Mouse (Mus musculus) lung, embryonic 15.5 days (tissue): Measurements from ENCODE around the gene Acy3. TPM values are rescaled to one million over a fixed set of nuclear protein-coding genes. Genes with fewer than 3 reads are reported as not detected.
"Not testable (repeated sequence)": the region's sequence is repeated elsewhere in the genome, so short reads cannot be mapped to it uniquely, and the experiment has no call there.

Experiments
- ATAC-seq: fragments of 200-750 bp; cut with Nextera tagmentation; 2 replicates; pipeline ENCODE4 v1.8.0; 2017; ENCODE audit warnings: moderate number of reproducible peaks, borderline replicate concordance; ENCODE audit not compliant: low FRiP score, low TSS enrichment; ENCODE audit errors: extremely low read depth
- H3K27ac ChIP-seq: fragments of 300-500 bp; sonication (generic); 2 replicates; pipeline ENCODE4 v1.5.1; 2015; ENCODE audit warnings: moderate library complexity, mild to moderate bottlenecking, inconsistent platforms
- H3K27me3 ChIP-seq: fragments of 300-500 bp; sonication (generic); 2 replicates; pipeline ENCODE4 v1.6.1; 2015; ENCODE audit warnings: inconsistent platforms
- H3K36me3 ChIP-seq: fragments of 300-500 bp; sonication (generic); 2 replicates; pipeline ENCODE4 v1.6.1; 2015; ENCODE audit warnings: inconsistent platforms
- H3K4me1 ChIP-seq: fragments of 300-500 bp; sonication (generic); 2 replicates; pipeline ENCODE4 v1.6.1; 2015; ENCODE audit warnings: inconsistent platforms
- H3K4me2 ChIP-seq: fragments of 300-500 bp; sonication (generic); 2 replicates; pipeline ENCODE4 v1.6.1; 2015; ENCODE audit warnings: inconsistent platforms, mild to moderate bottlenecking, moderate library complexity
- H3K4me3 ChIP-seq: fragments of 300-500 bp; sonication (generic); 2 replicates; pipeline ENCODE4 v1.5.1; 2015; ENCODE audit warnings: mild to moderate bottlenecking, inconsistent platforms
- H3K9ac ChIP-seq: fragments of 300-500 bp; sonication (generic); 2 replicates; pipeline ENCODE4 v1.6.1; 2015; ENCODE audit warnings: inconsistent platforms
- H3K9me3 ChIP-seq: fragments of 300-500 bp; sonication (generic); 2 replicates; pipeline ENCODE4 v1.6.1; 2016; ENCODE audit warnings: inconsistent platforms
- WGBS: fragments of 180-500 bp; shearing (Covaris S2); methylation state at CpG from one replicate; pipeline ENCODE4 v1.1.7; 2015; 5-methylcytosine and 5-hydroxymethylcytosine counted together
- polyA plus RNA-seq: library from polyadenylated mRNA; unstranded; fragments of >200 nt; fragmentation: Nextera tagmentation; extraction: Ambion mirVana; gene quantifications from 2 replicates; pipeline ENCODE4 v1.2.1, GENCODE M21; 2015

Acy3 gene
- polyA plus RNA-seq, 1 experiment from 2014 or later = 11.1 TPM

DNA sequence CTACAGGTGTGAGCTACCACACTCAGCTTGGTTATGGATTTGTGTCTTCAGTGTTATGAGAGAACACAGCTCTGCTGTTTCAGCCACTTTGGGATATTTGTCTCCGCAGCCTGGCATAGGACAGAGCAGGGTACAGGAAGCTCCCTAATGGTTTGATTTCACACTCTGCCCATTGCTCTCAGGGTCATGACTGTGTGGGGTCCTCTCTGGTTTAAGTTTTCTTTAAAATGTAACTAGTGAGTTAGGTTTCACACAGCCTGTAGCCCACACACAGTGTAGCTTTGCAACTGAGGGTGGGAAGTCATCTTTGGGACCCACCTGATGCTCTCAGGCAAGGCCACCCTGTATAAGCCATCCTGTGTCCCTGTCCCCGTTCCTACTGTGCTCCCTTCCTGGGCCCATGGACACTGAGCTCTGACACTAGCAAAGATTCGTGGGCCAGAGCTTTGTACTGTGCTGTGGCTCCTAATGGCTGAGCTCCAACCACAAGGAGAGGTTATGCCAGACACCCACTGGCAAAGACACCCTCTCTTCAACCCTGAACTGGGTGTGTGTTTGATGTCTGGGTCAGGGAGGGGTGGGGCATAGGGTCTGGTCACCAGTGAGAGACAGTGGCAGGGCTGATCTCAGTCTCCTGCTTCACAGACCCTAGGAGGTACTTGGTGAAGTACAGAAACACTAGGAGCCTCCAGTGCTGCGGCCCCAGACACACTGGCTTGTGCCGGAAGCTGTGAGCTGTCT lies 28.9 kb upstream of the Acy3 start:
- H3K27me3 ChIP-seq, H3K4me3 ChIP-seq, H3K9ac ChIP-seq, ATAC-seq, H3K27ac ChIP-seq, H3K9me3 ChIP-seq, H3K4me2 ChIP-seq, H3K4me1 ChIP-seq, H3K36me3 ChIP-seq: not testable (repeated sequence)
- whole genome bisulfite sequencing = 76% methylated on average over 5 of the region's 5 CpGs

DNA sequence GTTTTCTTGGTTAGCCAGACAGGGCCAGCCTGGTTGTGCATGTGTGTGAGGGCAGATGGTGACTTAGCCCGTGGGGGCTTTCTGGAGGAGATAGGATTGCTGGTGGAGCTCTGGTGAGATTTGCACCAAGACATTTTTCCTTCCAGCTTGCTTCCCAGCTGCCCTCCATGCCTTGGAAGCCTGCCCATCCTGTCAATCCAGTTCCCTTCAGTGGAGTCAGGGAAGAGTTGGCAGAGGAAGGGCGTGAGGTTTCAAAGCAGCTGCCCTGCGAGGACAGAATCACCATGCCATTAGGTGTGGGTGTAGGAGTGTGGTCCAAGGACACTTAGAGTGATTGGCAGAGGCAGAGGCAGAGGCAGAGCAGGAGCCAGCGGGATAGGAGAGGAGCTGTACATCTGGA lies 27.9 kb upstream of the Acy3 start, which contains the start of gene Aldh3b3:
Gene Aldh3b3, plus strand, starts transcription at position 176 of the 400 bp plus-strand sequence.
- 46% methylated on average over 4 of the region's 4 CpGs for WGBS
- no peak within 1 kb of the TSS for H3K4me3 ChIP-seq
- no peaks in the 10 kb centered on the region for H3K27me3 ChIP-seq
- H3K9ac ChIP-seq = no peak within 1 kb of the TSS
- no peaks in the 10 kb centered on the region for H3K4me1 ChIP-seq
- H3K9me3 ChIP-seq = no peaks in the 10 kb centered on the region
- H3K4me2 ChIP-seq = no peak within 1 kb of the TSS
- H3K36me3 ChIP-seq = no peaks in the 10 kb centered on the region
- no peak within 1 kb of the TSS for H3K27ac ChIP-seq
- ATAC-seq = no peak

DNA sequence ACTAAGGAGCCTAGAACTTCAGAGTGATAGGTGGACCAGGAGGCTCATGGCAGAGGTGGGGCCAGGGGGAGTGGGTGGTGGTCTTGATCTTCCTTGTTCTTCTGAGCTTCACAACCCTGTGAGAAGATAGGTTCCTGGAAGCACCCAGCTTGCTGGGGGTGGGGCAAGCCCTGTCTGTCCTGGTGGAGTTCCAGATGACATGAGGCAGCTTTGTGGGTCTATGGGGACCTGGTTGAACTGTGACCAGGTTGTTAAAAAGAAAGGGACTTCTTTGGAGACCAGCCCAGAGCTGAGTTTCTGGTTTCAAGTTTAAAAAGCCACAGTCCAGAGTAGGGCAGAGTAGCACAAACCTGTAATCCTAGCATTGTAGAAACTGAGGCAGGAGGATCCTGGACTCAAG lies 27.3 kb upstream of the Acy3 start:
- no peak for ATAC-seq
- Histone ChIP-seq H3K4me2 (no peak overlapping the region), H3K27ac (no peak overlapping the region), H3K36me3 (no peaks in the 10 kb centered on the region), H3K4me3 (no peak overlapping the region), H3K4me1 (no peaks in the 10 kb centered on the region), H3K9me3 (no peaks in the 10 kb centered on the region), H3K27me3 (no peaks in the 10 kb centered on the region), H3K9ac (no peak overlapping the region)

DNA sequence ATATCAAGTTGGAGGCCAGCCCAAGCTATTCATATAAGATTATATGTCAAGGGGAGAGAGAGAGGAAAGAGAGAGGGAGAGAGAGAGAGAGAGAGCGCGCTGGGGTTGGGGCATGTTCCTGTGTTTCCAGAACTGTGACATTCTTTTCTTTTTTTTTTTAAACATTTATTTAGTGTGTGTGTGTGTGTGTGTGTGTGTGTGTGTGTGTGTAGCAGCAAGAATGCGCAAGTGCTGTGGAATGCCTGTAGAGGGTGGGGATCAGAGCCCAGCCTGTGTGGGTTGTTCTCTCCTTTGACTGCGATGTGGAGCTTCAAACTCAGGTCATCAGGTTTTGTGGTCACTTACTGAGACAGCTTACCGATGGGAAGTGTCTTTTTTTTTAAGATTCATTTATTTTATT lies 26.2 kb upstream of the Acy3 start:
- ATAC-seq = 0 out of 2 replicates have a peak, but pooled peaks have one; percentile 8
- WGBS = 58% methylated on average over 5 of the region's 5 CpGs
- no peaks in the 10 kb centered on the region for H3K9me3 ChIP-seq

DNA sequence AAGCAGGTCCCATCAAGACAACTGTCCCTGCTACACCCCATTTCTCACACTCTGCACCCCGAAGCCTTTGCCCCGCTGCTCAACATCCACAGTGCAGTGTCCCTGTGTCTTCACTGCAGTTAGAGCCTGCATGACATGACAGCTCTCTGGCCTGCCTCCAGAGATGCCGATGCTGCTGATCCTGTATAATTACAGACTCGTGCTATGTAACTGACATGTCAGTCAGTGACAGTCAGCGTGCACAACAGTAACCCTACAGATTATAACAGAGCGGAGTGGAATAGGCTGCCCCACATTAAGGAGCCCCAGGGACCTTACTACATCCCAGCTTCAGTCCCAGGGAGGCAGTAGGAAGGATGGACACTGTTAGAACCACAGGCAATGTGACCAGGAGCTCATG lies 24.6 kb upstream of the Acy3 start:
- not testable (repeated sequence) for H3K4me3 ChIP-seq, H3K9ac ChIP-seq
- WGBS = 60% methylated on average over 6 of the region's 6 CpGs

More for the DNA sequence above, 26.2 kb upstream of the Acy3 start:
- Histone ChIP-seq H3K27ac (no peak overlapping the region), H3K4me3 (no peak overlapping the region), H3K36me3 (no peaks in the 10 kb centered on the region), H3K27me3 (no peaks in the 10 kb centered on the region), H3K4me2 (no peak overlapping the region), H3K9ac (no peak overlapping the region), H3K4me1 (no peaks in the 10 kb centered on the region)

DNA sequence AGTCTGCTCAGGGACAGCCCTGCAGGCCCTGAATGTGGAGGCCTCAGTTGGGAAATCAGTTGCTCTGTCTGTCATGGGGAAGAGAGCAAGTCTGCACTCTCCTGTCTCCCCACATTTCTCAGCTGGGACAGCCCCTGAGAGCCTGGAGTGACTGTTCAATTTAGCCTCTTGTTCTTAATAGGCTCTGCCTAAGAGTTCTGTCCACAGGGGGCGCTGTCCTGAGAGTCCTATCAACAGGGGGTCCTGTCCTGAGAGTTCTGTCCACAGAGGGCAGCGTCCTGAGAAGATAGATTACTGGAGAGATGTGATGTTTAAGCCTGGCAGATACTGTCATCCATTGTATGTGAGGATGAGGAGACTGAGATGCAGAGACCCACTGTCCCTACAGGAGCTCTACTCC lies 23.9 kb upstream of the Acy3 start:
- H3K9ac ChIP-seq = no peak overlapping the region
- H3K9me3 ChIP-seq = no peaks in the 10 kb centered on the region
- H3K4me3 ChIP-seq = no peak overlapping the region
- H3K27me3 ChIP-seq = no peaks in the 10 kb centered on the region
- H3K4me2 ChIP-seq = no peak overlapping the region
- 10% methylated on average over 2 of the region's 2 CpGs for WGBS
- no peaks in the 10 kb centered on the region for H3K4me1 ChIP-seq
- H3K27ac ChIP-seq = no peak overlapping the region
- no peak for ATAC-seq
- no peaks in the 10 kb centered on the region for H3K36me3 ChIP-seq

More for the DNA sequence above, 24.6 kb upstream of the Acy3 start:
- not testable (repeated sequence) for ATAC-seq, H3K27ac ChIP-seq, H3K27me3 ChIP-seq, H3K4me2 ChIP-seq, H3K36me3 ChIP-seq, H3K4me1 ChIP-seq, H3K9me3 ChIP-seq

DNA sequence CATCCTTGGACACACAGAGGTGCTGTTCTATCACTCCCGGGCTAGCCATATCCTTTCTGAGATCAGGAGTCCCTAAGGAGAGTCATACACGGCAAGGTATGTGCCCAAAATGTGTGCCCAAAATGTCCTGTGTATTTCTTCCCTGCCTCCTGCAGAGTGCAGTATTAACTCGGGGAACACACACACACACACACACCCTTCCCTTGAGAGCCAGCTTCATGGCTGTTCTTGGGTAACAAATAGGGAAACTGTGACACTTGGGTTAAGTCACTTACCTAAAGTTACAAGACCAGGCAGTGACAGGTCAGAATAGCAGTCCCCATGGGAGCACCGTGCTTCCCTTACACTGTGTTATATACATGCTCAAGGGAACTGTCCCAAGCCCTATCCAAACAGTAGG lies 22.3 kb upstream of the Acy3 start:
- Histone ChIP-seq H3K9me3 (no peaks in the 10 kb centered on the region), H3K27me3 (no peaks in the 10 kb centered on the region), H3K9ac (no peak overlapping the region), H3K4me1 (no peaks in the 10 kb centered on the region), H3K4me3 (no peak overlapping the region), H3K36me3 (no peaks in the 10 kb centered on the region), H3K4me2 (no peak overlapping the region), H3K27ac (no peak overlapping the region)
- WGBS = 63% methylated on average over 4 of the region's 4 CpGs
- ATAC-seq = no peak

DNA sequence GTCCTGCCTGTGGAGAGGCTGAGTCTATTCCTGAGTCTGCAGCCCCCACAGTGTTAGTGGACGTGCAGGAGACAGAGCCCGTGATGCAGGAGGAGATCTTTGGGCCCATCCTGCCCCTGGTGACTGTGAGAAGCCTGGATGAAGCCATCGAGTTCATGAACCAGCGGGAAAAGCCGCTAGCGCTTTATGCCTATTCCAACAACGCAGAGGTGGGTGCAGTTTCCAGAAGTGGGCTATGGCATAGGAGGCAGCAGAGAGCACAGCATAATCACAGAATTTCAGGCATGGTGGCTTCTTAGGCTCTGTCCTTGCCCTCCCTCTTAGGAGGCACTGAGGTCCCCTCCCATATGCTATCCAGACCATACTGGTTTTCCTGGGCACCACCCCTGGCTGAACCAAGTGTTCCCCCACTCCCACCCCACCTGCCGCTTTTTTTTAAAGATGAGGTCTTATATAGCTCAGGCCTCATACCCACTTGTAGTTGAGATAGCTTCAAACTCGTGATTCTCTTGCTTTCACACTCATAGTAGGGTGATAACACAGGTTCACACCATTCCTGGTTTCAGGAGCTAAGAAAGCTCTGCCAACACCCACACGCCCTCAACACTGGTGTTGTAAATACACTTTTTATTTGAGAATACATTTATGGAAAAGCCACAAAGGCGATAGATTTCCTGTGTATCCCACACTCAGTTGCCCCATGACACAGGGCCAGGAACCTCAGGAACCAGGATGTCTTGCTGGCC lies 19.9 kb upstream of the Acy3 start:
- Histone ChIP-seq H3K4me2 (no peak overlapping the region), H3K36me3 (no peaks in the 10 kb centered on the region), H3K27ac (no peak overlapping the region), H3K4me1 (no peaks in the 10 kb centered on the region), H3K4me3 (no peak overlapping the region), H3K9ac (no peak overlapping the region), H3K9me3 (no peaks in the 10 kb centered on the region), H3K27me3 (no peaks in the 10 kb centered on the region)
- no peak for ATAC-seq
- 63% methylated on average over 11 of the region's 11 CpGs for WGBS

DNA sequence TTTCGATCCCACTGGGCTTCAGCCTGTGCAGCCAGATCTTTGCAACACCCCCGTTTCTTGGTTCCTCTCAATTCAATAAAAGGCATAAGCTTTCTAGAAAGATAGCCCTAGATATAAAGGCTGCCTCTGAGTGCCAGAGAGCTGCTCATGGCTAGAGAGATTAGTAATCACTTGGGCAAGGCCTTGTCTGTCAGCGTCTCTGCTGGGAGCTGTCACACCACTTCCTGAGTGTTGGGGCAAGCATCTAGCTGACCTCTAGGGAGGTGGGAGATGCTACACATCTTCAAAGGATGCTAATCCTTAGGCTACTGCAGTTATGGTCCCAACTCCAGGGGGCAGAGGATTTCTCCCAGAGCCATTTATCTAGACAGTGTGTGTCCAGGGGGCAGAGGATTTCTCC lies 19.1 kb upstream of the Acy3 start:
- Histone ChIP-seq H3K27ac (no peak overlapping the region), H3K4me1 (0 out of 2 replicates have a peak, but pooled peaks cover under 1% of the 10 kb centered on the region), H3K27me3 (no peaks in the 10 kb centered on the region), H3K36me3 (no peaks in the 10 kb centered on the region), H3K9ac (no peak overlapping the region), H3K4me2 (no peak overlapping the region), H3K9me3 (no peaks in the 10 kb centered on the region), H3K4me3 (no peak overlapping the region)
- no peak for ATAC-seq
- 36% methylated on average over 3 of the region's 3 CpGs for WGBS

DNA sequence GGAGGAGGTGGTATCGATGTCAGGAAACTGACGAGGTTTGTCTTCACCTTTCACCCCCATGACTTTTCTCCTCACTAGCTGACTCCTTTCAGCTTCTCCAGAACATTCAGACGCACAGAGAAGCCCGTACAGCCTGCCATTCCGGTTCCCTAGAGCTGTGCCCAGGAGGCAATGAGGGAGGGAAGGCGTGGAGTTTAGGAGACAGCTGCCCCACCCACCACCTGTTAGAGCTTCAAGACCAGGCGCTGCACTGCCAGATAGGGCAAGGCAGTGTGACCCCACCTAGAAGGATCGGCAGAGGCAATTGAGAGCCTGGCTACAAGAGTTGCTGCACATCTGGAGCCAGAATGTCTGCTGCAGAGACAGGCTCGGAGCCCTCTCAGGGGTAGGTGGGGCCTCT lies 14.1 kb upstream of the Acy3 start, which contains the start of gene Aldh3b2:
Gene Aldh3b2, plus strand, starts transcription at position 100 of the 400 bp plus-strand sequence.
- Histone ChIP-seq H3K9me3 (no peaks in the 10 kb centered on the region), H3K4me1 (0 out of 2 replicates have a peak, but pooled peaks cover 5% of the 10 kb centered on the region), H3K36me3 (no peaks in the 10 kb centered on the region), H3K27ac (no peak within 1 kb of the TSS), H3K9ac (no peak within 1 kb of the TSS), H3K4me3 (no peak within 1 kb of the TSS), H3K27me3 (no peaks in the 10 kb centered on the region), H3K4me2 (no peak within 1 kb of the TSS)
- no peak for ATAC-seq
- WGBS = 23% methylated on average over 9 of the region's 9 CpGs

DNA sequence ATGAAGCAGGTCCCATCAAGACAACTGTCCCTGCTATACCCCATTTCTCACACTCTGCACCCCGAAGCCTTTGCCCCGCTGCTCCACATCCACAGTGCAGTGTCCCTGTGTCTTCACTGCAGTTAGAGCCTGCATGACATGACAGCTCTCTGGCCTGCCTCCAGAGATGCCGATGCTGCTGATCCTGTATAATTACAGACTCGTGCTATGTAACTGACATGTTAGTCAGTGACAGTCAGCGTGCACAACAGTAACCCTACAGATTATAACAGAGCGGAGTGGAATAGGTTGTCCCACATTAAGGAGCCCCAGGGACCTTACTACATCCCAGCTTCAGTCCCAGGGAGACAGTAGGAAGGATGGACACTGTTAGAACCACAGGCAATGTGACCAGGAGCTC lies 11.8 kb upstream of the Acy3 start:
- not testable (repeated sequence) for H3K9ac ChIP-seq, H3K27me3 ChIP-seq, H3K9me3 ChIP-seq, H3K4me2 ChIP-seq, H3K36me3 ChIP-seq, H3K4me1 ChIP-seq, ATAC-seq, H3K27ac ChIP-seq, H3K4me3 ChIP-seq
- WGBS = 67% methylated on average over 6 of the region's 6 CpGs

DNA sequence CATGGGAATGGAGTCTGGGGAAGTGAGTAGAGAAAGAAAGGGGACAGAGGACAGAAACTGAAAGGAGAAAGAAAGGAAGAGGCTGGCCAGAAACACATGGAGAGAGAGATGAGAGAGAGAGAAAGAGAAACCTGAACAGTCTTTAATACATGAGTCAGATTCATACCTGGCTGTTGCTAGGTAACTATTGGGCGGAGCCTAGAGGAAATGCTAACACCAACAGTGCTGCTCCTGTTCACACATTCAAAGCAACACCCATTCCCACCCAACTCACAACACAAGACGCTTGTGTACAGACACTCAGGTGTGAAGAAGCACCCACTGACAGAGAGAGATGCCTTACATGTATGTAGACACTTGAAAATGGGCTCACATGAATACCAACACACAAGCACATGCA lies 10.5 kb upstream of the Acy3 start:
- ATAC-seq = no peak
- Histone ChIP-seq H3K27ac (no peak overlapping the region), H3K9ac (no peak overlapping the region), H3K4me3 (no peak overlapping the region), H3K36me3 (no peaks in the 10 kb centered on the region), H3K27me3 (no peaks in the 10 kb centered on the region), H3K4me1 (0 out of 2 replicates have a peak, but pooled peaks cover 5% of the 10 kb centered on the region), H3K4me2 (no peak overlapping the region), H3K9me3 (no peaks in the 10 kb centered on the region)
- 41% methylated on average over 2 of the region's 2 CpGs for WGBS
